Mouse (Mus musculus): ENCODE data around the gene Rdm1. TPM values are rescaled to one million over a fixed set of nuclear protein-coding genes. Genes with fewer than 3 reads are reported as not detected.
"Not testable (repeated sequence)": the region's sequence is repeated elsewhere in the genome, so short reads cannot be mapped to it uniquely, and the experiment has no call there.

The Rdm1 gene
- total RNA-seq, 2 experiments from 2014 or later = 6.2 to 18.6 TPM

GRCm38 (mm10) chr11:101646283-101646794 lies 19.3 kb downstream of the Rdm1 start:
- ATAC-seq (replicated peaks; ENCODE audit: low FRiP score, poor library complexity, severe bottlenecking) = peak; percentile 47; the same call in 1 of the 2 replicates

- not testable (repeated sequence) for ATAC-seq (replicated peaks; ENCODE audit: low FRiP score, poor library complexity, severe bottlenecking)
These were observed 20.1 kb downstream of the Rdm1 start for GRCm38 (mm10) chr11:101647093-101647492.

DNA sequence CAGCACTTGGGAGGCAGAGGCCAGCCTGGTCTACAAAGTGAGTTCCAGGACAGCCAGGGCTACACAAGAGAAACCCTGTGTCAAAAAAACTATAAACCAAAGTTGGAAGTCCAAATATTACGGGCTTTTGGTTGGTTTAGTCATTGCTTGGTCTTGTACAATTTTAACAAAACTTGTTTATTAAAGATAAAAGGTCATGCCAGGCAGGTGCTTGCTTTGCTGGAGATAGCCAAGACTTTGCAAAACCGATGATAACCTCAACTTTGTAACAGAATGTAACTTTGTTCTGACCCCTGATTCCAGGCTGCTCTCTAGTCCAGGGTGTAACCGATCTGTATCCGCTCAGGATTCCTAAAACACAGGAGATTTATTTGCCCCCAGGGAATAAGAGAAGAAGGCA lies 29.4 kb downstream of the Rdm1 start:
- no peak for ATAC-seq (replicated peaks; ENCODE audit: low FRiP score, poor library complexity, severe bottlenecking)

DNA sequence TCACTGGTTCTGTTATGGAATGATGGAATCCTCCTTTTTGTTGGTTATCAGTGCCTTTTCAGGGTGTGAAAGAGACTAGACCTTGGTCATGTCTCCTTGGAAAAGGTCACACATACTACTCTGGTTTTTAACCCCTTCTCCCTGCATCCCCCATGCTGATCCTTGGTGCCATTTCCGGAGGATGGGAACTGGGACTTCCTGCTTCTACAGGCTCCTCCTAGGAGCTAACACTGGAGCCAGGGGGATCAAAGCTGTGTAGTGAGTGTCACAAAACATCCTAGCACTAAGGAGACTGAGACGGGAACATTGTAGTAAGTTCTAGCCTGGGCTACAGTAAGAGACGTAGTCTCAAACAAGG lies 30.5 kb downstream of the Rdm1 start:
- ATAC-seq (replicated peaks; ENCODE audit: low FRiP score, poor library complexity, severe bottlenecking) = peak; percentile 43; the same call in 1 of the 2 replicates

DNA sequence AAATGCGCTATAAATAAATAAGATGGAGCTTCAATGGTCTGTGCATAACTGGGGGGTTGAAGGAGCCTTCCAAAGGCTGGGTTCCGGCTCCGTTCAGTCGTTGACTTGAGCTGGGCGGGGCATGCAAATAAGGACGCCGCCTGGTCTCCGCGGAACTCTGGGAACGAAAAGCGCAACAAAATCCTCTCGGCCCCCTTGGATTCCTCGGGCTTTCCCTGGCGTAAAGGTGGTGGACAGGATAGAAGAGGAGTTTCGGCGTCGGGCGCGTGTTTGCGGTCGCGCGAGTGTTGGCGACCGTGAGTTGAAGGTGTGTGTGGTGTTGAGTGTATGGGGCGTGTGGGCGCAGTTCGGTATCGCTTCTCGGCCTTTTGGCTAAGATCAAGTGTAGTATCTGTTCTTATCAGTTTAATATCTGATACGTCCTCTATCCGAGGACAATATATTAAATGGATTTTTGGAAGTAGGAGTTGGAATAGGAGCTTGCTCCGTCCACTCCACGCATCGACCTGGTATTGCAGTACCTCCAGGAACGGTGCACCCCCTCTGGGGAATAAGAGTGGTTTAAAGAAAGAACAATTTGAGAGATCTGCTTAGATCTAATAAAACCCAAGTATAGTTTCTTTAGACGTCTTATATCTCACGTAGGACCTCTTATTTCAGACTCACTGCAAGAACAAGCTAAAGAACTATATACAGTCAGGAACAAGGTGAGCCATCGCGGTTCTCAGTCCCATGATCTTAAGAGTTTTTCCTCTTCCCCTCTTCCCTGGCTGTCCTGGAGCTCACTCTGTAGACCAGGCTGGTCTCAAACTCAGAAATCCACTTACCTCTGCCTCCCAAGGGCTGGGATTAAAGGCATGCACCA lies 31.1 kb downstream of the Rdm1 start:
- ATAC-seq (replicated peaks; ENCODE audit: low FRiP score, poor library complexity, severe bottlenecking) = peak; percentile 84

- peak; percentile 71 for ATAC-seq (replicated peaks; ENCODE audit: low FRiP score, poor library complexity, severe bottlenecking)
These were observed 32.0 kb downstream of the Rdm1 start for GRCm38 (mm10) chr11:101658751-101659558.

- ATAC-seq (replicated peaks; ENCODE audit: low FRiP score, poor library complexity, severe bottlenecking) = no peak
These were observed 34.2 kb downstream of the Rdm1 start for GRCm38 (mm10) chr11:101661191-101661590.

GRCm38 (mm10) chr11:101661786-101662185 lies 34.8 kb downstream of the Rdm1 start:
- ATAC-seq (replicated peaks; ENCODE audit: low FRiP score, poor library complexity, severe bottlenecking) = no peak

DNA sequence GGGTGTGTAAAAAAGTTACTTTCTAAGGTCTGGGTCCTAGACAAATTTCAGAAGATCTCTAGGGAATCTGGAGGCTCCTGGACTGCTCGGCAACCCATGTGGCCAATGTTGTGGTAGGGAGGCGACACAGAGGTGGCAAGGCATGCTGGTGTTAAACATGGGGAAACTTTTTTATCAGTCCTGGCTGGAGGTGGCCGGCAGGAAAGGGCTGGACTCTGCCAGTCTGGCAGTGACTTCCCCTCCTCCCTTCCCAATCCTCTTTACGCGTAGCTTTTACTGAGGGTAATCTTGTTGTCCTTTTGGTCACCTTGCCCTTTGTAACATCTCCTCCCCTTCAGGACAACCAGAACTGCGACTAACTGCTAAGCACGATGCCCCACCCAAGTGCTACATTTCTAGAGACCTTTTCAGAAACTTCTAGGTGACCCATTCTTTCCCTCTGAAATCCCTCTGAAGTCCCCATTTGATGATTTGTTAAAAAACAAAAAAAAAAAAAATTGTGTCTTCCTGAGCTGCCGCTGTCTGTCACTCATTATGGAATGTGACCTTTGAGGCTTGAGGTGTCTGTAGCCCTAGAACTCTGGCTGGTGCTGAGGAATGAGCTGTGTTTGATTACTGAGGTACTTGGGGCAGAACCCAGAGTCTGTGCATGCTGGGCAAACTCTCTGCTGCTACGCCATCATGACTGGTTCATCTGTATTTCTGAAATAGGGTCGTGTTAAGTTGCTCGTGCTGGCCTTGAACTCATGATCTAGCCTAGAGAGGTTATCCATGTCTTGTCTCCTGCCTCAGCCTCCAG lies 36.4 kb downstream of the Rdm1 start:
- no peak for ATAC-seq (replicated peaks; ENCODE audit: low FRiP score, poor library complexity, severe bottlenecking)

DNA sequence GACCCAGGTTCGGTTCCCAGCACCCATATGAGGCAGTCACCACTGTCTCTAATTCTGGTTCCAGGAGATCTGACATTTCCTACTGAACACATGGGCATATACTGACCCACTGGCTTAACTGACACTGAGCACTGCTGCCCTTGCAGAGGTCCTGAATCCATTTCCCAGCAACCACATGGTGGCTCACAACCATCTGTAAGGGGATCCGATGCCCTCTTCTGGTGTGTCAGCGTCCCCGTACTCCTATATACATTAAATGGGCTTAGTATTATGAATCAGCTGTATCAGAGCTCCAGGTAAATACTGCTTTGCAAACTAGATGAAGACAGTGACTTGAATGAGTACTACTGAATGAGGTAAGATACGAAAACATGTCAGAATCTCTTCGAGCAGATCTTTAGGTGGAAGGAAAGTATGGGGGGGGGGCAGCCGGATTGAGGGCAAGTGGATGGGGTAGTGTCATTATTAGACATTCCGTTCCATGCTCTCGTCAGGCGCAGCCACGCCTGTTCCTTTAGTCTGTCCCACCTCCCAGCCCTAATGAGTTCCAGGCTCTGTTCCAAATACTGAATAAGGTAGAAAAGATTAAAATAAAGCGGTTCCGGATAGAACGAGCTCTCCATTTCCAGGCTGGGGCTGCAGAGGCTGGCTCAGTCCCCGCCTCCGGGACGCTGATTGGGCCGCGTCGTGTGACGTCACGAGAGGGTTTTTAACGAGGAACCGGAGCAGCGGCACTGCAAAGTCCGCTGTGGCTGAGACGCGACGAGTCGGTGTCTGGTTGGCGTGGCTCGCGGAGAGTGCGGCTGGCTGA lies 38.0 kb downstream of the Rdm1 start, which contains the start of gene Arl4d:
Arl4d (plus strand) TSS at position 717 of the 811 bp plus-strand sequence.
- ATAC-seq (replicated peaks; ENCODE audit: low FRiP score, poor library complexity, severe bottlenecking) = peak; percentile 99

- ATAC-seq (replicated peaks; ENCODE audit: low FRiP score, poor library complexity, severe bottlenecking) = no peak
These were observed 38.6 kb downstream of the Rdm1 start for GRCm38 (mm10) chr11:101665636-101665992.

DNA sequence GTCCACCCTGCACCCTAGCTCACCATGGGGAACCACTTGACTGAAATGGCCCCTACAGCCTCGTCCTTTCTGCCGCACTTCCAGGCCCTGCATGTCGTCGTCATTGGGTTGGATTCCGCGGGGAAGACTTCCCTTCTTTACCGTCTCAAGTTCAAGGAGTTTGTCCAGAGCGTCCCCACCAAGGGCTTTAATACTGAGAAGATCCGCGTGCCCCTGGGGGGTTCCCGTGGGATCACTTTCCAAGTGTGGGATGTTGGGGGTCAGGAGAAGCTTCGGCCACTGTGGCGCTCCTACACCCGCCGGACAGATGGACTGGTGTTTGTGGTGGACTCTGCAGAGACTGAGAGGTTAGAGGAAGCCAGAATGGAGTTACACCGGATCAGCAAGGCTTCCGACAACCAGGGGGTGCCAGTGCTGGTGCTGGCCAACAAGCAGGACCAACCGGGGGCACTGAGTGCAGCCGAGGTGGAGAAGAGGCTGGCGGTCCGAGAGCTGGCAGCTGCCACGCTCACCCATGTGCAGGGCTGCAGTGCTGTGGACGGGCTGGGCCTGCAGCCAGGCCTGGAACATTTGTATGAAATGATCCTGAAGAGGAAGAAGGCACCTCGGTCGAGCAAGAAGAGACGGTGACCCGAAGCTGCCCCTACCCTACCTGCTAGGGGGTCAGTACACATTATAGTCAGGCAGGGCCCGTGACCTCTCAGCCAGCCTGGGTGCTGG lies 39.8 kb downstream of the Rdm1 start:
- ATAC-seq (replicated peaks; ENCODE audit: low FRiP score, poor library complexity, severe bottlenecking) = no peak

GRCm38 (mm10) chr11:101667871-101668532 lies 41.0 kb downstream of the Rdm1 start:
- no peak for ATAC-seq (replicated peaks; ENCODE audit: low FRiP score, poor library complexity, severe bottlenecking)

DNA sequence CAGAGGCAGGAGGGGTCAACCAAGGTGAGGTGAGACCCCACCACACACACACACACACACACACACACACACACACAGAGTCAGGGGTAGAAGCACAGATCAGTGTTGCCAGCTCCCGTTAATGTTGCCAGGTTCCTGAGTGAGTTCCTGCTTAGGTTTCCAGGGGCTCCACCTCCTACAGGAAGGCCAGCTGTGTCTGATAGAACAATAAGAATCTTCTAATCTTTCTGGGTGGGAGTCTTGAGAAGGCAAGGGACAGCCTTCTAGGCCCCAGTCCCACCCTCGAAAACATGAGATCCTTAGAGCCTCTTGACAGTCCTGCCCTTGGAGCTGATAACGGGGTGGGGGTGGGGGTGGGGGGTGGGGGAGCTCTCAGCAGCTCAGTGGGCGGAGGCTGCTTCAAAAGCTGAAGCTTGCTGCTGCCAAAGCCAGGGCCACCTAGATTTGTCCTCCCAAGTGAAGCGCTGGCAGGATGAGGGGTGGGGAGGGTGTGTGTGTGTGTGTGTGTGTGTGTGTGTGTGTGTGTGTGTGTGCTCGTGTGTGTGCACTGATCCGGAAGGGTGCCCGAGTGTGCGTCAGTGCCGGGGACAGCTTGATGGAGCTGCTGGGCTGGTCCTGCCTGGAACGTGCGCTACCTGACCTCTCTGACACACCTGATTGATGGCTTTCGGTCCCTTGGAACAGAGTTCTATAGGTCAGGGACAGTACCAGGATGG lies 41.7 kb downstream of the Rdm1 start:
- ATAC-seq (replicated peaks; ENCODE audit: low FRiP score, poor library complexity, severe bottlenecking) = no peak

DNA sequence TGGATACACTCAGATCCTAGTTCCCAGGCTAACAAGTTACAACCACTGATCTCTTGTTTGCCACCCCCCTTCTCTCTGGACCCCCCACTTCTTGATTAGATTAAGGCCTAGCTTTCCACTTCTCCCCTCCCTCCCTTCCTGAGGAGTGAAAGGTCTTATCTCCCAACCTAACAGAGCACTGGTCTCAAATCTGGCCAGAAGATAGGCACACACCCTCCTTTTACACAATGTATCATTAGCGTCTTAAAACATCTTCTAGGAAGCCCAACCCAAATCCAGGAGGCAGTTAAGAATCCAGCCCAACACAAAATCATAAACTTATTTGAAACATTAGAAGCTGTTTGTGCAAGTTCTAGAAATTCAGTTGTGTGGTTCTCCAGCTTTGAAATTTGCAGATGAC lies 43.3 kb downstream of the Rdm1 start:
- no peak for ATAC-seq (replicated peaks; ENCODE audit: low FRiP score, poor library complexity, severe bottlenecking)

DNA sequence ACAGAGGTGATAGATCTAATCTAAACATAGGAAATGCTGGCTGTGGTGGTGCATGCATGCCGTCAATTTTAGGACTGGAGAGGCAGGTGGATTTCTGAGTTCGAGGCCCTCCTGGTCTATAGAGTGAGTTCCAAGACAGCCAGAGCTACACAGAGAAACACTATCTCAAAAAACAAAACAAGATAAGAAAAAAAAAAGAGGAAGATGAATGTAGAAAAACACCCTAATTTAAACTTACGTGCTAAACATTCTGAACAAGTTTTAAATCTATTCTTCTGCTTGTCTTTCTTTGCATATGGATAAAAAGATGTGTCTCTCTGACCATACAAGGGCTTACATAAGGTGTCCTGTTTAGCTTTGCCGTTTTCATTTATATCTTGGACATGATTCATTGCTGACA lies 44.3 kb downstream of the Rdm1 start:
- ATAC-seq (replicated peaks; ENCODE audit: low FRiP score, poor library complexity, severe bottlenecking) = no peak

DNA sequence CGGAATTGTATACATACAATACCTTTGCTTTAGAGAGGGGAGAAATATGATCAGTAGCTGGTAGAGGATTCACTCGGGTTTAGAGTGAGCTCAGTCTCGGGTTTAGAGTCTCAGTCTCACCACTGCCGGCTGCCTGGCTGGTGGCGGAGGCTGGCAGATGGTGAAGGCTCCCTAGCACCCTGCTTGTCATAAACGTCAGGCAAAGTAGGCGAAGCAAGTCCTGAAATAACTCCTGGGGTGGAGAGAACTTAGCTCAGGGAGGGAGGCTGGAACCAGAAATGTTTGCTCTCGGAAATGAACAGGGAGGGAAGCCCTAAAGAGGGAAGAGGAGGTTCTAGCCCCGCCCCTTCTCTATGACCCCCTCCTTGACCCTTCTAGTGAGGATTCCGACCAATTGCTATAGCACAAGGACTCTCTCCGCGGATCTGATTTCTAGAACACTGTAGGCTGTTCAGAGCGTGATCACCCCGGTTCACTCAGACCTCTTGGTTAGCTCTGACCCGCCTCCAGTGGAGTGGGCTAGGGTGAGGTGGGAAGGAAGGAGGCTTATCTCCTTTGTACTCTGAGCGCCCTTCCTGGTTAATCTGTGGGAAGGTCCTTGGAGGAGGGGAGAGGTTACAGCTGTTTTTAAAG lies 46.1 kb downstream of the Rdm1 start:
- ATAC-seq (replicated peaks; ENCODE audit: low FRiP score, poor library complexity, severe bottlenecking) = no peak

Data from erythroblast, adult 5-6 weeks (primary cell).